Mouse (Mus musculus) bone marrow, adult 2 months (tissue): ENCODE data around the gene Slc36a2. TPM values are rescaled to one million over a fixed set of nuclear protein-coding genes. Genes with fewer than 3 reads are reported as not detected.

Source experiments
- H3K27ac ChIP-seq: fragments of 200-500 bp; 2 replicates; pipeline ENCODE4 v1.5.1; 2012; ENCODE audit warnings: low read depth, mild to moderate bottlenecking, control low read depth, inconsistent platforms, low read length; ENCODE audit not compliant: control insufficient read depth, poor library complexity, insufficient read depth
- H3K4me1 ChIP-seq: fragments of 200-500 bp; 2 replicates; pipeline ENCODE4 v1.6.1; 2011; ENCODE audit warnings: low read length; ENCODE audit not compliant: control insufficient read depth, insufficient read depth
- H3K4me3 ChIP-seq: fragments of 200-500 bp; replicated peaks from 2 replicates; pipeline ENCODE3; 2011; ENCODE audit warnings: mild to moderate bottlenecking, low read depth, low read length, control low read depth; ENCODE audit not compliant: control insufficient read depth
- CTCF ChIP-seq: fragments of 200-500 bp; IDR thresholded peaks from 2 replicates; pipeline ENCODE4 v1.5.1; 2011; ENCODE audit warnings: low read length, control low read depth; ENCODE audit not compliant: control insufficient read depth, insufficient read depth
- POLR2A ChIP-seq: fragments of 200-500 bp; IDR thresholded peaks from 2 replicates; pipeline ENCODE4 v1.6.1; 2011; ENCODE audit warnings: low read depth, mild to moderate bottlenecking, control low read depth, low read length, borderline replicate concordance; ENCODE audit not compliant: control insufficient read depth
- WGBS: fragments of 180-500 bp; shearing (Covaris S2); methylation state at CpG from one replicate; pipeline ENCODE4 v1.1.7; 2018; 5-methylcytosine and 5-hydroxymethylcytosine counted together
- polyA plus RNA-seq: library from polyadenylated mRNA; stranded (reverse); fragments of >200 nt; gene quantifications from 2 replicates; pipeline ENCODE4 v1.2.4, GENCODE M21; 2011; ENCODE audit warnings: low replicate concordance; ENCODE audit not compliant: missing spikeins, insufficient read depth, insufficient read length

Gene Slc36a2
- polyA plus RNA-seq, 1 experiment, result 0.85 TPM

DNA sequence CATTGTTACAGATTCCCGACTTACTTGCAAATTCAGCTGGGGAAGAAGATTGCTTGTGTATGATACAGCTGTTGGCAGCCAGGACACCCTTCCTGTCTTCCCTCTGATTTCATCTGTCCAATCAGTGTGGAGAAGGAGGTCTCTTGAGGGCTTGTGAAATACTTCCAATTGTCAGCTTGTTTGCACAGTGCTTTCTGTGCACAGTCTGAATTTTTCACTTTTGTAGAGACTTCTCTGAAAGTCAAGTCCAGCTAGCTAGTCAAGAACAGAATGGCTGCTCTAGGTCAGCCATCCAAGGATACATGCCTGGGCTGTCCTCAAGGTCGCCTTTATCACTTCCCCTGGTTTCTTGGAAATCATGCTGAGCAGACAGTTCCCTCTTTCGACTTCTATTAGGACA is 30.1 kb upstream of the Slc36a2 start:
- no peak overlapping the region for H3K4me3 ChIP-seq
- H3K27ac ChIP-seq, result no peak overlapping the region
- no peaks in the 10 kb centered on the region for H3K4me1 ChIP-seq
- 38% methylated on average over 3 of the region's 3 CpGs for whole genome bisulfite sequencing
- no peak for TF ChIP-seq CTCF
- TF ChIP-seq POLR2A, result no peak

DNA sequence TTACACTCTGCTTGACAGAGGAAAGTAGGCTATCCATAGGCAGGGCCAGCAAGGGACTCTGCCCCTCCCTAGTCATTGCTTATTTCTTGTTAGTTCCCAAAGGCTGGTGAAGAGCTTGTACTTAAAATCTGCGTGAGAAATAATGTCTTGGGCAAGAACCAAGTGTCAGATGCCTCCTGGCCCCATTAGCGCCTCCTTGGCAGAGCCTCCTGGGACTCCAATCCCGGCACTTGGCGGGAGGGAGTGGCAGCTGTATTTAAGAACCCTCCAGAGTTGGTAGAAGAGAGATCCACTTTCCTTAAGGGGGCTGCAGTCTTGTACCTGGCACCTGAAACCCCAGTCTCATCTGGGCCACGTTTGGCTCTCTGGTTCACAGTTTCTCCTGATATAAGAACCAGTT is 29.3 kb upstream of the Slc36a2 start:
- Histone ChIP-seq H3K4me1 (no peaks in the 10 kb centered on the region), H3K4me3 (no peak overlapping the region), H3K27ac (no peak overlapping the region)
- no peak for TF ChIP-seq POLR2A
- no peak for TF ChIP-seq CTCF
- 90% methylated on average over 5 of the region's 5 CpGs for WGBS

- H3K4me3 ChIP-seq, result no peak overlapping the region
- TF ChIP-seq CTCF (no peak), POLR2A (no peak)
- WGBS, result 71% methylated on average over 4 of the region's 4 CpGs
- no peak overlapping the region for H3K27ac ChIP-seq
- no peaks in the 10 kb centered on the region for H3K4me1 ChIP-seq
Measured at GRCm38 (mm10) chr11:55213518-55213917, 28.6 kb upstream of the Slc36a2 start.

- TF ChIP-seq CTCF, result no peak
- no peak for TF ChIP-seq POLR2A
- no peak overlapping the region for H3K27ac ChIP-seq
- 59% methylated on average over 6 of the region's 6 CpGs for WGBS
- no peak overlapping the region for H3K4me3 ChIP-seq
- H3K4me1 ChIP-seq, result peaks cover 2% of the 10 kb centered on the region; the same call in 1 of the 2 replicates
Measured at GRCm38 (mm10) chr11:55209626-55210353, 24.9 kb upstream of the Slc36a2 start.

DNA sequence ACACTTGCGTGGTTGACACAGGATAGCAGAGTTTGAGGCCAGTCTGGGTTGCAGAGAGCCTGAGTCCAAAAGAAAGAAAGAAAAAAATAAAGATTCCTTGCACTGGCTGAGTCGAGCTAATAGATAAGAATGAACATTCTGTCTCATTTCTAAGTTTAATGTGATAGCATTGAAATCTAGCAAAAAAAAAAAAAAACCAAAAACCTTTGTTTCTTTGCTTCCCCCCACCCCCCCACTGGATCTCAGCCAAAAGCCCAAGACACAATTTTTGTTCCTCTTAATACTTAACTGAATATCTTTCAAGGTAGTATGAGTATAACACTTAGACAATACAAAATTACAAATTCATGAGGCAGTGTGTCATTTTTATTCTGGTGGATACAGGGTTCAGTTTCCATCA is 24.2 kb upstream of the Slc36a2 start:
- TF ChIP-seq CTCF (no peak), POLR2A (no peak)
- H3K4me1 ChIP-seq, result peaks cover 2% of the 10 kb centered on the region; the same call in 1 of the 2 replicates
- 18% methylated on average over 2 of the region's 2 CpGs for WGBS
- no peak overlapping the region for H3K27ac ChIP-seq
- no peak overlapping the region for H3K4me3 ChIP-seq

DNA sequence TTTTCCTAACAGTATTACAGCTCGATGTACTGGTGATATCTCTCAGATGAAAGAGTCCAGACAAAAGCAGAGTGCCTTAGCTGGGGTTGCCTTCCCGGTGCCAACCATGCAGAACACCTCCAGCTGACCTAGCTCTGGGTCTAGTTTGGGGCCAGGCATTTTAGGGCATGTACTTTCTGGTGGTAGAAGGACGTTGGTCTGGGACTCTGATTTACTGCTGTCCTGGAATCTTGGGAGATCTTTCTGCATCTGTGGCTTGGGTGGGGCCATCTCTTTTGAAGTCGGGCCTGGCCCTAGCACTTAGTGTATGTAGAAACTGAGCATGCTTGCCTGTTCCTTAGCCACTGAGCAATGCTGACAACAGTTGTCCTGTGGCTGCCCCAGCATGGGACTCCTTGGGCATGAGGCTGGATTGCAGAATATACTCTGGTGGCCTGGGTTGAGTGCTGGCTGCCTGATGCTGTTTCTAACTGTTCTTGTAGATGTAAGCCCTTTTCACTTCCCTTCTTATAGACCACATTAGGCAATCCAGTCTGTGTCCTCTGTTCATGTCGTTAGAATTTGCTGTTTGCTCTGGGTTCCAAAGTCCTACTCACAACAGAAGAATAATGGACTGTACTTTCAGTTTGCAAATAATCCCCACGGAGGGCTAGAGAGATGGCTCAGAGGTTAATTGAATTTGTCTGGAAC is 23.3 kb upstream of the Slc36a2 start:
- Histone ChIP-seq H3K4me1 (peaks cover 2% of the 10 kb centered on the region; the same call in 1 of the 2 replicates), H3K4me3 (no peak overlapping the region), H3K27ac (peak overlapping the region; percentile 16; the same call in 1 of the 2 replicates)
- TF ChIP-seq POLR2A, result no peak
- no peak for TF ChIP-seq CTCF
- WGBS, result 27% methylated on average over 6 of the region's 6 CpGs

DNA sequence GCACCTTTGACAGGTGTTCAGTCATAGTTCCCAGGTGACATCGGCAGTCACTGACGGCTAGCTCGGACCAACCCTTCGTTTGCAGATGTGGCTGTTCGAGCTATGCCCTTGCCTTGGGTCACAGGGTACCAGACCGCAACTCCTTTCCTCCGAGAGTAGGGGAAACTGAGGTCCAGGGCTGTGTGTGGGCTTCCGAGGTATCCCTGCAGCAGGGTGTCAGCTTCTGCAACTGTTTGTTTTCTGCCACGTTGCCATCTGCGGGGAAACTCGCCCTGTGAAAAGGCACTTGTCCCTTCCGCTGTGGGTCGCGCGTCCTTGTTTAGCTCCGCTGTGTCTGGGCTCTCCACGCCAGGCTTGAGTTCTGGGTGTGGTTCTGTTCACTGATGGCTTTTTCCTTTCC is 19.7 kb upstream of the Slc36a2 start:
- TF ChIP-seq POLR2A, result no peak
- no peak for TF ChIP-seq CTCF
- Histone ChIP-seq H3K4me3 (peak overlapping the region; percentile 92), H3K27ac (peak overlapping the region; percentile 21; the same call in 1 of the 2 replicates), H3K4me1 (peaks cover 2% of the 10 kb centered on the region; the same call in 1 of the 2 replicates)
- WGBS, result under 1% methylated on average over 17 of the region's 17 CpGs

DNA sequence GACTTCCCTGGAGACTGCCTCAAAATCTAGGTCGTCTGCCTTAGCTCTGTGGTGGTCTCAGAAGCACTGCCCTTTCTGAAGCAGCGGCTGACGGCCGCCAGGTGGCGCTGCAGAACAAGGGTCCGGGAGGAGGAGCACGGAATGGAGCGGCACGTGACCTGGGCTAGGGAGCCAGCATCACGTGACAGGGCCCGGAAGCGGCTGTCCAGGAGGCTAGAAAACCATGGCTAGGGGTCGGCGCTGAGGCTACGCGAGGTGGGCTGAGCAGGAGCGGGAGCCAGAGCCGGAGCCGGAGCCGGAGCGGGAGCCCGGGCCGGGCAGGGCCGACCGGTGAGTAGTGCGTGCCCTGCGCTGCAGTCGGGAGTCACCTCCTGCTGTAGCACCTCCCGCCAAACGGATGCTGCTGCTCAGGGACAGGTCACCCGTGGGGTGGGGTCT is 19.3 kb upstream of the Slc36a2 start, which contains the start of gene Slc36a1:
Slc36a1 (plus strand) TSS at position 192 of the 438 bp plus-strand sequence.
- peaks cover 2% of the 10 kb centered on the region; the same call in 1 of the 2 replicates for H3K4me1 ChIP-seq
- WGBS, result under 1% methylated on average over 31 of the region's 31 CpGs
- H3K27ac ChIP-seq, result peak within 1 kb of the TSS; percentile 21; the same call in 1 of the 2 replicates

More for the DNA sequence above, 19.3 kb upstream of the Slc36a2 start, which contains the start of gene Slc36a1:
- TF ChIP-seq POLR2A (peak; percentile 61; the same call in 1 of the 2 replicates), CTCF (peak; percentile 96)
- peak within 1 kb of the TSS; percentile 92 for H3K4me3 ChIP-seq
